Mouse (Mus musculus) heart, postnatal 0 days (tissue): ENCODE measurements at regions not wholly inside any gene's neighbourhood (a gene's known extent, or its start where the extent isn't known, plus 50 kb on each side); places are given as distances from the start of the nearest gene placed in this dataset.
"Not testable (repeated sequence)": the region's sequence is repeated elsewhere in the genome, so short reads cannot be mapped to it uniquely, and the experiment has no call there.

Source experiments
- CTCF ChIP-seq: IDR thresholded peaks from 2 replicates; pipeline ENCODE4 v1.5.1; 2016; ENCODE audit warnings: antibody characterized with exemption, control low read depth, low read depth
- EP300 ChIP-seq: IDR thresholded peaks from 2 replicates; pipeline ENCODE4 v1.6.1; 2016; ENCODE audit warnings: antibody characterized with exemption, low read depth

DNA sequence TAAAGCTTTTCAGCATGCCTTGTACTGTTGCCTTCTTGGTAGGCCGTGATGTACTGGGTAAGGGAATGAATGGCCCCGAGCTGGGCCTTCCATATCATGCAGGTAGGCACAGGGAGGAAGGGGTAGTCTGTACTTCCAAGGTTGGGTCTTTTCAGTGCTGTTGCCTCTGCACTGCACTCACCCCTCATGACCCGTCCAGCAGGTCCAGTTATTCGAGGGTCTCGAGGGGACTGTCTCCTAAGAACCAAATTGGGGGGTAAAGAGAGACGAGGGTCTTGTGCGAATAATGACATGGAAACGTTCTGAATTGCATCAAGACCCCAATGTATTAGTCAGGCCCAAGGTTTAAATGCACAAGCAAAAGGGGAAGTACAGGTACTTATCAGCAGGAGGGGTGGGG, 73.3 kb downstream of the Tex35 start:
- TF ChIP-seq EP300, CTCF: not testable (repeated sequence)
